Mouse (Mus musculus) bone marrow macrophage, adult 2 months (primary cell): Measurements from ENCODE around the gene Ube2b.

Source experiments
- CTCF ChIP-seq: IDR thresholded peaks from 2 replicates; pipeline ENCODE4 v1.5.1; 2012; ENCODE audit warnings: low read depth, mild to moderate bottlenecking, low read length, moderate library complexity
- POLR2A ChIP-seq: IDR thresholded peaks from 2 replicates; pipeline ENCODE4 v1.6.1; 2012; ENCODE audit warnings: mild to moderate bottlenecking, low read depth, low read length, borderline replicate concordance

GRCm38 (mm10) chr11:52000290-52000962, at the start of gene Ube2b:
- TF ChIP-seq CTCF (no peak), POLR2A (no peak)
